Mouse (Mus musculus): Measurements from ENCODE around the gene Tacc2.
A peak's percentile ranks its signal among the peaks of the same experiment; 100 is the strongest.

The Tacc2 gene

DNA sequence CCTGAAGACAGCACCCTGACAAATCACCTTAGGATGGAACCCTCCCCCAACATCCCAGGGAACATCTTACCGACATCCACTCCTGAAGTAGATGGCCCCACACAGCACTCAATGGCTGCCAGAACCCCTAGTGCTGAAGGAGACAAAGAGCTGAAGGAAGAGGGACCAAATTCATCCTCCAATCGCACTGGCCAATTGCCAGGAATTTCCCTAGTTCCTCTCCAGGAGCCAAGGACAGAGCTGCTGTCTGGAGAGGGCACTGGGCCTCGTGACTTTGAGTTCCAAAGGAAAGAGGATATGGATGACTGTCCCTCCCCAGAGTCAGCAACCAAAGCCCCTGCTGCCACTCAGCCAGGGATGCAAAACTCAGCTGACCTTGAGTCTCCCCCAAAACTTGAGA lies 44.7 kb downstream of the Tacc2 start:
- DNase-seq, result no peak

DNA sequence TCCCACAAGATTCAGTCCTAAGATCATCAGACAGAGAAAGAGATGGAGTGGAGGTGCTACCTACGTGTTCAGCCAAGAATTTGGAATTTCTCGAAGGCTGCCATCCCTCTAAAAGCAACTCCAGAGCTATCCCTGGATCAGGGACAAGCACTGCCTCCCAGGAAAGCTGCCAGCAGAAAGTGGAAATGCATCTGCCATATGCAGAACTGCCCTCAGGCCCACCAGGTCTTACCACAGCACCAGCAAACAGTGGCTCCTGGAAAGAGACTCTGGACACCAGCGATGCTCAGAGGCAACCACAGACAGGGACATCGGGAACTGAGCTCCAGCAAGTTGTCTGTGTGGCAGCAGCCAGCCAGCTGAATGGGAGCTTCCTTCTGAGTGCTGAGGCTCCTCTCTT lies 45.1 kb downstream of the Tacc2 start:
- no peak for DNase-seq

DNA sequence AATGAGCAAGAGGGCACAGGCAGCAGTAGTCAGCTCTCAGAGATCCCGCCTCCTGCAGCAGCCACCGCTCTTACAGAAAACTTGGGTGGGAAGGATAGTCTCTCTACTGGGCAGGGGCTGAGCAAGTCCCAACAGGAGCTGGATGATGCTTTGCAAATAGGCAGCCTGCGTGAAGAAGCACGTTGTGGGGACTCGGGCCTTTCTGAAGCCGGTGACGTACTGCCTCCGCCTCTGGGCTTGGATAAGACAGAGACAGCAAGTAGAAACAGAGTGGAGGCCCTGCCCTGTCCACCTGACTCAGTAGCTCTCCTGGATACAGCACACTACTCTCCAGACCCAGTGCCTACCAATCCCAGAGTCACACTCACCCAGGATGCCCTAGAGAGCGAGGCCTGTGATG lies 47.1 kb downstream of the Tacc2 start:
- no peak for DNase-seq

DNA sequence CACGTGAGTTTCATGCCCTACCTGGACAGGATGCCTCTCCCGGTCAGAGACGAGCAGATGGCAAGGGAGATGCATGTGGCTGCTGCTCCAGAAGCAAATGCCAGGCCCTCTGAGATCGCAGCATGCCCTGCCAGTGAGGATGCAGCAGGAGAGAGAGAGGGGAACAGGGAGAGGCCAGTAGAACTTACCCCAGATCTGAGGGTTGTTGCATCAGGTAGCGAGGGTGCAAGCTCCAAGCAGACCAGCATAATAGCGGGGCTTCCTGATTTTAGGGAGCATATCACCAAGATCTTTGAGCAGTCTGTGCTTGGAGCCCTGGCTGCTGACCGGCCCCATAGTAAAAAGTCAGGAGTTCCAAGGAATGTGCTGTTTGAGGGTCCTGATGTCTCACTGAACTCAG lies 48.1 kb downstream of the Tacc2 start:
- DNase-seq, result no peak

DNA sequence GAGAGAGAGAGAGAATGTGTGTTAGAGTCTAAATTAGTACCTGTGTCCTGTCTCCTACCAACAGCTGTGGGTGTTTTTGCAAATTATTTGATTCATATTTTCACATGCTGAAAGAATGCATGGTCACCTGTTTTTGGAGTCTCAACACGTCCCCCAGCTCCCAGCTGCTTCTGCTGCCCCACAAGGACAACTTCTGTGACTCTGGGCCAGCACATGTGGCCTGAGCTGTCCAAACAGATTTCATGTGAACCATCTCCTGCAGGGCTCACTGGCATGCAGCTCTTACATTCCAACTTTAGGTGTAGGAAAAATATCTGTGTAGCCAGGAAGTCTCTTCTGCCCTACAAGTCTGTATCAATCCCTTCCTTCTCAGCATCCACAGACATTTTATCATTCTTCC lies 51.4 kb downstream of the Tacc2 start:
- no peak for DNase-seq

DNA sequence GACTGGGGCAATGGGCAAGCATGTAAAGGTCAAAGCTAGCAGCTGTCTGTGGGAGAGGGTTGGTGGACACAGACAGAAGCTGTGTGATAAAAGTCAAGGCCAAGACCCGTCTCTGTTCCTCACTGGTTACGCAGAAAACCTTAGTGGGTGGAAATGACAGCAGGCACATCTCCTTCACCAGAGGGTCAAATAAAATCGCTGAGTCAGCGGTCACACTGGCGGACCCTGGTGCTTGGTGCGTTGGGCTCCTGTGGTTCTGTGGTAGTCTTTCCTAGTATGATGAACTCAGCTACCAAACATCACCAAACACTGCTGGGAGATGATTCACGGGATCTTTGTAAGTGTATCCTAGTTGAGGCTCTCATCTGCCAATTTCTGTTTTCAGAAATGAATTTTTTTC lies 52.8 kb downstream of the Tacc2 start:
- DNase-seq, result no peak

DNA sequence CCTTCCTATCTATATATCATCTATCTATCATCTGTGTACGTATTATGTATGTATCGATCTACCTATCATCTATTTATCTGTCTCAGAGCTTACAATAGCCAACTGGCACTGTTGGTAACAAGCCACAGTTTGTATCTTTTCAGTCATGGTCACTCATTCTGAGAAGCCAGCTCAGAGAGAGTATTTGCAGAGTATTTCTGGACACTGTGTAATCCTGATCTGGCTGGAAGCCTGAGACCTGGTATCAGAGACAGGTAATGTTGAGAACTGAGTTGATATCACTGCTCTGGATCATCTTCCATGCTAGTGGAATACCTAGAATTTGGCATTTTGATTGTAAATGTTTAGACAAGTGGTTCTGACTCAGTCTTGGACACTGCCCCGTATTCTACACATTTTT lies 53.7 kb downstream of the Tacc2 start:
- no peak for DNase-seq

DNA sequence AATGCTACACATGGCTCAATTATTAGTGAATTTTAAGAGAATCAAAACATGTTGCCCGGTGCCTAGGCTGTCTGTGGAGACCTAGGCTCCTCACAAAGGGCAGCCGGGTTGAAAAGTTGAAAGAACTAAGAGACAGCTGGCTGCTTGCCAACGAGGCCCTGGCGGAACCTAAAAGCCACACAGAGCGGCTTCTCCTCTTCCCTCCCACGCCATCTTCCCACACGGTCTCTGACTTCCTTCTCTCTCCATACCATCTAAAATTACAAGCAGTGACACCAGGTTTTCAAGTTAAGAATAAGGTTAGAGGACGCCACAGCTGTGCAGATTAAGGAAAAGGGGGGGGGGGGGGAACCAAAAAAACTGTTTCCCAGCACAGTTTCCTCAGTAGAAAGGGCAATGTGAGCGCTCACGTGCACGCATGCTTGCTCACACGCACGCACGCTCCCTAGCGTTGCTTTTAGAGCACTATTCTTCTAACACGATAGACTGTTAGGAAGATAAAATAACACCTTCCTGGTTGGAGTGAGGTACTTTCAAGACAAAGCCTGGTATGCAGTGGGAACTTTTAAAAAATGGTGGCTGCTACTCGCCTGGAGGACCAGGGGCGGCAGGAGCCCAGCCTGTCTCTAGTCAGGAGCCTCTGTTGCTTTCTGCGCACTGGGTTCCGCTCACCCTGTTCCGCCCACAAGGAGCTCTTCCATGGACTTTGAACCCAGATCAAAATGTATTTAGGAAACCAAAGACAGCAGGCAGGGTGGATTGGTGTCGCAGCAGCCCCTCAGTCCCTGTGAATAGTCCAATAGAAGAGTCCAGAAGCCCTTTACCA lies 54.5 kb downstream of the Tacc2 start:
- DNase-seq, result peak; percentile 82 to 89

DNA sequence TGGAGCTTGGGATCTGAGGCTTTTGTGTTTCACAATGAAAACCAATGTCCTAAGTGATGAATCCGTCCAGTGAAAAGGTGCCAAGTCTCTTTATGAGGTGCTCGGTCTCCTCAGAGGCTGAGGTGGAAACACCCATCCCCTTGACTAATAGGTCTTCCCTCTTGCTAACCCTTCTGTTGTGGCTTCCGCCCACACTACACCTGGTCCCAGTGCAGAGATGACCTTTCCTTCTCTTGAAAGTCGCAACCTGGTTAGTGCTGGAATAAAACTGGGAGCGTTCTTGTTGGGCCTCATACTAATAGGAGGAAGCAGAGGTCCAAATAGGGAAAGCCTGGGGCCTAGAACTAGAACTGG lies 55.1 kb downstream of the Tacc2 start:
- no peak for DNase-seq

DNA sequence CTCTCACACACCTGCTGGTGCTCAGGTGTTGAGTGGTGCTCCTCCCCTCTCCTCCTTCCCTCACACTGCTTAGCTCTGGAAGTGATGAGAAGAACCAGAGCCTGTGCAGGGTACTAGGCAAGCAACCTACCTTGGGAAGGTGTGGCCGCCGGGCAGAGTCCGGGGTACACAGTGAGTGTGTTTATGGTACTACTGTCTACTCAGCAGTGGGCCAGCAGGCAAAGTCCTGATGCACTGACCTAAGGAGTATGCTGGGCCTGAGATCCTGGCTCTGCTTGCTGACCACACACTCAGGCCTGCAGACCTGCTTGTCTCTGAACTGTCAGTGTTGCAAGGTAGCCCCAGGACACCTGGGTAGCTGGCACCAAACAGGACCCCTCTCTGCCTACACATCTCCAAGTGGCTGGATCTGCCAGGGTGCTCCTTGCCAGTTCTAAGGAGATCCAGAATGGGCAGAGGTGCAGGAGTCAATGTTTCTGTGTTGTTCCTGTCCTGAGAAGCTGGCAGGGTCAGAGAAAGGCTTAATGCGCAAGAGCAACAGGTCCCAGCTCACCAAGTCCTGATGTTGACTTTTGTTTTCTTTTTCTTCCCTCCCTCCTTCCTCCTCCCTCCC lies 57.1 kb downstream of the Tacc2 start:
- peak in 1 of 2 experiments; percentile 54 for DNase-seq

DNA sequence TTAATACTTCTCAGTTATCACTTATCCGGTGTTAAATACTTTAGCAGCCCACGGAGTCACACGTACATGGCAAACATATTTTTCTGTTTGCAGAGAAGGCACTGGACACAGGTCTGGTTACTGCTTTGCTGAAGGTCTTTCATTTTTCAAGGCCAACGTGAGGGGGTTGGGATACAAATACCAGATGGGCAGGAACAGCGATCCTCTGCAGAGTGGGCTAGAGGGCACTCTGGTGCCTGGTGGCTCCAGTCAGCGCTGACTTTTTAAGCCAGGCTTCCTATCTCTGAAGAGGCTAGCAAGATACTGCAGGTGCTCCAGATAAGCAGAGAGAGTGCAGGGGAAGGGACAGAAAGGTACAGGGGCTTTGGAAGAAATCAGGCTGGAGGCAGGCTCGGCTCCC lies 58.0 kb downstream of the Tacc2 start:
- no peak for DNase-seq

DNA sequence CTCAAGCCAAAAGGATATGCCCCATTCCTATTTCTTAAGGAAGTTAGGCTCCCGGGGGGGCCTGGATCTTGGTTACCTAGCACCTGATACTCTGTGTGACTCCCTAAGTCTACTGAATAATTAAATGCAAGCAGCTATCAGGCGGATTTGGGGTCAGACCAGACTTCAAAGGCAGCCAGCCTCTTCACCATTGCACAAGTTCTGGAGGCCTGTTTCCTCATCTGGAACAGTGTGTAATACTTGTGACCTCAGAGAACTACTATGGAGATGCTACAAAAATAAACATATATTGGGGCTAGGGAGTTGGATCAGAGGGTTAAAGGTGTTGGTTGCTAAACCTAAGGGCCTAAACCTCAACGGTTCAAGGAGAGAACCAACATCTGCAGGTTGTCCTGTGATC lies 59.0 kb downstream of the Tacc2 start:
- no peak for DNase-seq

DNA sequence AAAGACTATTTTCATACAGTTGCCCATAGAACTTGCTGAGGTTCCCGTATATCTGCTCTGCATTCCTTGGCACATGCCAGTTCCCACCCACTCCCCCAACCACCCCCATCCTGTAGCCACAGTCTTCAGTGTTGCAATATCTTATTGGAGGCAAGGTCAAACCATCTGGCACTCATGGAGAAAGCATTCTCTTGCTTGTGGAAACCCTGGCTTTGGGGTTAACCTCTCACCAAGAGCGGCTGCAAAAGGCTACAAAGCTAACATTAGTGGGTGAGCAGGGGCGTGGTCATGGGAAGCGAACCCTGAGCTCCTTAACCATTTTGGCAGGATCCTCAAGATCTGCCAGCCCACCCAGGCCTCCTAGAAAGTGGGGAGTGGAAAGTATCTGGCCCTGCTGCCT lies 59.7 kb downstream of the Tacc2 start:
- no peak for DNase-seq

DNA sequence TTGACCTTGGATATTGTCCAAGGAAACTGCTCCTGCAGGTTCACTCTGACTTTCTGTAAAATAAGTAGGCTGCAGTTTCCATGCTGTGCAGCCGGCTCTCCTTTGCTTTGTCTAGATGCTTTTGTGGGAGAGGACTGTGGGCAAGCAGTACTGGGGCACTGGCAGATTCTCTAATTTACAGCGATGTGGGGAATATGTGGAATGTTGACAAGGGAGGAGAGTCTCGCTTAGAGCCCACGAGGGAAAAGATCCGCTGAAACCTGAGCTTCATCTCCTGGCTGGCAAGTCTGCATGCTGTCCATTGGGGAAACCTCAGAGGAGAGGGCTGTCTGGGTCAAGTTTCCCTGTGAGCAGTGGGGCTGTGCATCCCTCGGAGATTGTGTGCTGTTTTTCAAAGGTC lies 60.6 kb downstream of the Tacc2 start:
- no peak for DNase-seq

DNA sequence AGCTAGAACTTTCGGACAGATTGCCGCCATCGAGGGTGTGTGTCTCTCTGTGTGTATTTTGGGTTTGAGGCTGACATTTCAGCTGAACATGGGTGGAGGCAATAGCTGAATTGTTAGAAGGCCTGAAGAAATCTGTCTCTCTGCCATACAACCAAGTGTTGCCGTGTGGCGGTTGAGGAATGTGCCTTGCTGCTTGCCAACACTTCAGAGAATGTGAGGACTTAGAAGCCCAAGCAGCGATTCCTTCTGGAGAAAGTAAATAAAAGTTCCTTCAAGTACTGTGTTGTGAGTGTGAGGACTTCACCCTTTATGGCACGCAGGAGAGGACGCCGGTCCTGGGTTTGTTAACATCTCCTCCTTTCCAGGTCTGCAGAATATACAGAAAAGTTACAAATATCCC lies 63.4 kb downstream of the Tacc2 start:
- DNase-seq, result no peak

DNA sequence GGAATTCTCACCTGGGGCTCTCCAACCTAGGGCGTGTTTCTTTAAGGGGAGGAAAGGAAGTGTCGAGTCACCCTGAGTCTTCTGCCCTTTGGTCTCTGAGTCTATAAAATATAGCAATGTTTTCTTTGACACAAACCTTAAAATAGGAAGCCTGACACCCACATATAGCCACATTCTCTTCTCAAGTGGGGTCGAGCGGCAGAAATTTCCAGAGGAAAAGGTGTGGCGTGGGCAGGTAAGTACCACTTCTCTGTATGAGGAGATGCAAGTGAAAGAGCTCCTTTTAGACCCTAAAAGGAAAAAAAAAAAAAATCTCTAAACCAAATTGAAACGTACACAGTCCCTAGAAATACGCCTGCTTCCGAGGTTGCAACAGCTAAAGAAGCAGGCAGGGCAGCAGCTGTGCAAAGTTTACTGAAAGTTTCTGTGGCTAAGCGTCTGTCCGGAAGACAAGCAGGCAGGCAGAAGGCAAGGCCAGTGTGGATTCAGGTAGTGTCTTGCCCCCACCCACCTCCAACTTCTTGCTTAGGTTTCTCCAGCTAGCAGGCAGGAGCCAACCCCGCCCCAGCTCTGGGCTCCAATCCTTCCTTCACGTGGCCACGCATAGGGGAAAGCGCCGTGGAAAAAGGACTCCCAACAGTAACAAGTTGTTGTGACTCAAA lies 68.2 kb downstream of the Tacc2 start:
- peak in 1 of 2 experiments; percentile 80 for DNase-seq

DNA sequence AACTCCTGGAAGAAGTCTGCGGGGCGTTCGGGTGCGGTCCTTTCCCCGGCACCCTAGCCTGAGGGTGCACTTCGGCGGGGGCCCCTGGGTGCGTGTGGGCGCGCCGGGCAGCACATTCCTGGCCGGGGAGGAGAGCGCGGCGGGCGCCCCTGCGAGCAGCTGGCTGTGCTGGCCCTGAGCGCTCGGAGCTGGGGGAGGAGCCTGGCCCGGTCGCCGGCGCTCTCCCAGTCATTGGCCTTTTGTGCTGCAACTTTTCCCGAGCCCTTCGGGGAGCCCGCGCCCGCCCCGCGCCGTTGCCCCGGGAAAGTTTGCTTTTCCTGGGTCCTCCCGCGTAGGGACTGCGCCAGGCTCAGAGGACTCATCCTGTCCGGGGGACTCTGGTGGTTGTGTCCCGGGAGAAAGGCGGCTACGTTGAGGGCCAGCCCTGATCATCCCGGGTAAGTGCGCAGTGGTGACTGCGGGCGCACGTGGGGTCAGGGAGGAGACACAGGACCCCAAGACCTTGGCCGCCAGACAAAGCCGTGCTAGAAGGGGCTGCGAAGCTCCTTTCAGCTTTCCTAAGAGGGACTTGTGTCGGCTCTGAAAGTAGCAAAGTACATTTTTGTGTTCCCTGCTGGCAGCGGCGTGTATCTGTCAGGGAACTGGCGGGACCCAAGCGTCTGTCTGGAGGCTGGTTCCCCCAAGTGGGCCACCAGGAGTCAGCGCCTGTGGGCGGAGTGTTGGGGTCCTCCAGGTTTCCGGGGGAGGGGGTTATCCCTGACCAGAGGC lies 68.9 kb downstream of the Tacc2 start:
- peak; percentile 82 to 89 for DNase-seq

DNA sequence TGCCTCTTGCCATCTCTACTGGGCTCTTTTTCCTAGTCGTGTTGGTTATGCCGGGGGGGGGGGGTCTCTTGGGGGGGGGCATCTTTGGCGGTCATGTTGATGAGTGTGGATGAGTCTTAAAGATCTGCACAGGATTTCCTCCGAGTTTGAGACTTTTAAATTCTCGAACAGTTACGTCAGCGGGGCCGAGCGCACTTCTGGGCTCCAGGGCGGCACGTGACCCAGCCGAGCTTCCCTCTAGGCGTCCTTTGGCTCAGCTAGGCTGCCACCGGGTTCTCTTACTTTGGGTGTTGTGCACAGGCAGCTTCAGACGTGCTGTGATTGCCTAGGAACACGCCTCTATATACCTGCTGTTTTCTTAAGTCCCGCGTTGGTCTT lies 69.5 kb downstream of the Tacc2 start:
- peak; percentile 79 to 88 for DNase-seq

DNA sequence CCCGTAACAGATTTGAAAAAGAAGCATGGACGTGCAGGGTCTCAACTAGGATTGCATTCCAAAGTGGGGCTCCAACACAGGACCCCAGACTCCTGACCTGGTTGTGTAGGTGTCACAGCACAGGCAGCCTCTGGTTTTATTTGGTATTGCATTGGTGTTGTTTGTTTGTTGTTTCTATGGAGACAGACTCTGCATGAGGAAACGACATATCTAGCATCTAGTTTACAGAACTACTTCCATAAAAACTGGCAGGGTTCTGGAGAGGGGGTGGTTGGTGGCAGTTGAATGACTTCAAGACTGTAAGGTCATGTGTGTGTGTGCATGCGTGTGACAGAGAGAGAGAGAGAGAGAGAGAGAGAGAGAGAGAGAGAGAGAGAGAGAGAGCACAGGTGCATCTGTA lies 70.8 kb downstream of the Tacc2 start:
- DNase-seq, result no peak

DNA sequence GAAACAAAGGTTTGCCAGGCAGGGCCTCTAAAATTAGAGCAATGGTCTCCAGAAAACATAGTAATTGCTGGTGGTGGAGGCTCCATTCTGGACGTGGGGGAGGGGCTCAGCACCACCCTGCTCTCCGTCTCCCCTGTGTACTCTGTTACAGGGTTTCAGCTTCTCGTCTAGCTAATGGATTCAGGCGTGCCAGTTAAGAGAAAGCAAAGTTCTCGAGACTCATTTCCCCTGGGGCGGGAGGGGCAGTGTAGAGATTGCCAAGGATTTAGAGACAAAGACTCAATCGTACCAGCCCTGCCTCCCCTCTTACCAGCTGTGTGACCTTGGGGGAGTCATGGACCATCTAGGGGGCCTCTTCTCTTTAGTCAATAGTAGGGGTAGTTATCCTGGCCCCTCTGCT lies 72.0 kb downstream of the Tacc2 start:
- peak in 1 of 2 experiments; percentile 43 for DNase-seq

DNA sequence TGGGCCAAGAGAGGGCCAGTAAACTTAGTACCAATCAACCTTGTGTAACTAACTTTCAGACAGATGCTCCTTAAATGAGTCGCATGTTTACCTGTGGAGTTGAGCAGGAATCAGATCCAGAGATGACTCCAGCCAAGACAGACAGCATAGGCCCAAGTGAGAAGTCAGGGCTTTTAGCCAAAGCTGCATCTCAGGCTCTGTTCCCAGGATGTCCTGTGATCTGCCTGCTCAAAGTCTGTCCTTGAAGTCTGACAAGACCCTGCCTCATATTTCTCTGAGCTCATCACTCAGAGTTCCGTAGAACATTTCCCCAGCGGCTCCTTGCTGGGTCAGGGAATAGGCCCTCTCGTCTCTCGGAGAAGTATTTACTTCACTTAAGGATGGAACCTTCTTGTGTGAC lies 73.4 kb downstream of the Tacc2 start:
- no peak for DNase-seq

DNA sequence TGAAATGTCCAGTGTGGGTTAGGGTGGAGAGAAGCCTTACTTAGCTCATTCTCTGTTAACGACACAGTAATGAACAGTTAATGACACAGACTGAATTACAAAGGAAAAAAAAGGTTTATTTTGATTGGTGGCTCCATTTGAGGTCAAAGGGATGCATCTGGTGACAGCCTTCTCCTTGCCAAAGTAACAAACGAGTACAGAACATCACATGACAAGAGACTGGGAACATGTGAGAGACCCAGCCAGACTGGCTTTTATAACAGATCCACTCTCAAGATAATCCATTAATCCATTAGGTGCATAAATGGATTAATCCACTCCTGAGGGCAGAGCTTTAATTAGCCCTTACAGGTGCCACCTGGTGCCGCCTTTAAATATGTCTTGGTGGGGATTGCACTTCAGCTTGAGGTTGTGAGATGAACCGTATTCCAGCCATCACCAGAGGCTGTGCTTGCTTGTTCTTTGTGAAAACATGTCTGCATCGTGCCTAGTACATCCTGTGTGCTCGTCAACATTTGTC lies 75.9 kb downstream of the Tacc2 start:
- DNase-seq, result no peak

DNA sequence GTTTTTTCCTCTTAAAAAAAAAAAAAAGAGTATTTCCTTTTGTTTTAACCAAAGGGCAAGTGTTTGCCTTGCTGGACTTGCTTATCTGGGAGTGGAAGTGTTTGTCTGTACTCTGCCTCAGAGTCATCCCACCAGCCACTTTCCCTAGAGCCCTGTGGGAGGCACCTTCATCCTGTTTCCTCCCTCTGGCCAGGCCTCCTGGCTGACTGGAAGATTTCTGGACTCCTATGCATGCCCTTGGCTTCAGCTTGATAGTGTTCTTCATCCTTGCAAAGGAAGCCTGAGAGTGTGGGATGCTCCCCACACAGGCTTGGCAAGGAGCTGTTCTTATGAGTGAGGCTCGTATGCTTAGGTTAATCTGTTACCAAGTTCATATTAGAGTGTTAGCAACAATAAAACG lies 77.3 kb downstream of the Tacc2 start:
- peak; percentile 46 to 63 for DNase-seq

Measured in kidney, postnatal 4 days (tissue).